Mouse (Mus musculus): Measurements from ENCODE around the gene Olfr25. TPM values are rescaled to one million over a fixed set of nuclear protein-coding genes. Genes with fewer than 3 reads are reported as not detected.

Gene Olfr25
- total RNA-seq (2021), result not detected

GRCm38 (mm10) chr9:38328760-38329159 is at the start of gene Olfr25:
TSS of gene Olfr25 (plus strand) at chr9:38329060.
- DNase-seq, result no peak

DNA sequence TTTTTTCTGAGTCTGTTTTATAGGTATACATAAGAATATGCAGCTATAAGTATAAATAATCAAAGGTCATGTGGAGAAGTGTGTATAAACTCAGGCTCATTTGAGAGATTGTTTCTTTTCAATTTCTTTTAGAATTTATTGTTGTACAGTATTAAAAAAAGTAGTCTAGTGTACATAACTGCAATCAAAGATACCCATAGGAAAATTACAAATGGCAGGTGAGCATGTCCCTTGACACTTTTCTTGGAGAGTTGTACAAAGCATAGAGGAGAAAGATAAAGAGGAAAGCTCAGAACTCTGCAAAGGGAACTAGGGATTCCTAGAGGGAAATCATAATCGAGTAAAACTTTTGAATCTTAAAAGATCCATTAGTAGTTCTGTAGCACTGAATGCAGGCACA is 38.1 kb upstream of the Olfr25 start, which contains the start of gene Olfr896-ps1:
TSS of gene Olfr896-ps1 (plus strand) at position 301 of the 400 bp plus-strand sequence.
- DNase-seq, result no peak

GRCm38 (mm10) chr9:38348111-38348510 is 19.3 kb downstream of the Olfr25 start, which contains the start of gene Olfr898:
TSS of gene Olfr898 (plus strand) at chr9:38348411.
- no peak for DNase-seq

DNA sequence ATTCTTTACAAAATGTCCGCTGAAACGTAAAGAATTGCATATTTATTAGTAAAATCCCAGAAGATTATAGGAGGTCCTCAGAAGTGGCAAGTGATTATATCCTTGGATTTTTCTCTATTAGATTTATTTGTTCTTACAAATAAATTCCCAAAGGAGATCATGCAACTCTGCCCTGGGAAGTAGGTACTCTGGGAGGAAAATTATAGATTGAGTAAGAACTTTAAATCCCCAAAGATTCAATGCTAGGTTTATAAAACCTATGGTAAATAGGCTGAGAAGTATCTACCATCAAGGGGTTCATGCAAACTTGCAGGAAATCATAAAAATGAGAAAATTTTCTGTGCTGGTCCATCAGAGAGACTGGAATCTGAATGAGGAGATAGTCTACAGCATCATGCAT is 37.7 kb downstream of the Olfr25 start, which contains the start of gene Olfr250:
TSS of gene Olfr250 (plus strand) at position 301 of the 400 bp plus-strand sequence.
- DNase-seq, result no peak

GRCm38 (mm10) chr9:38376786-38377185 is 47.9 kb downstream of the Olfr25 start, which contains the start of gene Olfr251:
TSS of gene Olfr251 (plus strand) at chr9:38377086.
- DNase-seq, result no peak

Other genes with a start within 250 kb of the Olfr25 start
- gene Olfr887, start 245.0 kb upstream of the Olfr25 start, total RNA-seq (2021), result not detected
- gene Olfr888, start 220.9 kb upstream of the Olfr25 start, total RNA-seq (2021), result not detected
- gene Olfr889, start 213.9 kb upstream of the Olfr25 start, total RNA-seq (2021), result not detected
- not detected for gene Olfr890, start 186.5 kb upstream of the Olfr25 start, total RNA-seq (2021)
- gene Olfr891, start 148.2 kb upstream of the Olfr25 start, total RNA-seq (2021), result not detected
- not detected for gene Olfr893, start 120.7 kb upstream of the Olfr25 start, total RNA-seq (2021)
- gene Olfr894, start 111.0 kb upstream of the Olfr25 start, total RNA-seq (2021), result not detected
- not detected for gene Olfr143, start 76.3 kb upstream of the Olfr25 start, total RNA-seq (2021)
- not detected for gene Olfr895, start 61.2 kb upstream of the Olfr25 start, total RNA-seq (2021)
- not detected for gene Olfr896-ps1, start 38.0 kb upstream of the Olfr25 start, total RNA-seq (2021)
- gene Olfr898, start 19.4 kb downstream of the Olfr25 start, total RNA-seq (2021), result not detected
- gene Olfr250, start 37.8 kb downstream of the Olfr25 start, total RNA-seq (2021), result not detected
- not detected for gene Olfr251, start 48.0 kb downstream of the Olfr25 start, total RNA-seq (2021)
- not detected for gene Olfr147, start 72.6 kb downstream of the Olfr25 start, total RNA-seq (2021)
- not detected for gene Olfr901, start 100.4 kb downstream of the Olfr25 start, total RNA-seq (2021)
- gene Olfr902, start 118.6 kb downstream of the Olfr25 start, total RNA-seq (2021), result not detected
- not detected for gene Olfr904, start 134.1 kb downstream of the Olfr25 start, total RNA-seq (2021)
- gene Olfr905, start 142.0 kb downstream of the Olfr25 start, total RNA-seq (2021), result not detected
- not detected for gene Olfr906, start 158.0 kb downstream of the Olfr25 start, total RNA-seq (2021)
- gene Olfr907, start 166.7 kb downstream of the Olfr25 start, total RNA-seq (2021), result not detected
- not detected for gene Olfr911-ps1, start 192.5 kb downstream of the Olfr25 start, total RNA-seq (2021)
- not detected for gene Olfr910, start 208.8 kb downstream of the Olfr25 start, total RNA-seq (2021)